Mouse (Mus musculus) stomach, postnatal 0 days (tissue): ENCODE results near the gene Pip5k1b. TPM values are rescaled to one million over a fixed set of nuclear protein-coding genes. Genes with fewer than 3 reads are reported as not detected.

Experiments used
- ATAC-seq: fragments of 200-750 bp; cut with Nextera tagmentation; 2 replicates; pipeline ENCODE4 v1.8.0; 2017; ENCODE audit not compliant: low FRiP score, low TSS enrichment
- DNase-seq: peaks from one replicate; pipeline ENCODE4 v3.0.0-alpha.2; 2016; ENCODE audit warnings: low spot score
- H3K27ac ChIP-seq: fragments of 300-500 bp; sonication (generic); replicated peaks from 2 replicates; pipeline ENCODE4 v1.5.1; 2014; ENCODE audit warnings: mild to moderate bottlenecking, control low read depth
- H3K27me3 ChIP-seq: fragments of 300-500 bp; sonication (generic); 2 replicates; pipeline ENCODE4 v1.6.1; 2014; ENCODE audit warnings: low read length; ENCODE audit not compliant: control insufficient read depth, insufficient read depth
- H3K36me3 ChIP-seq: fragments of 300-500 bp; sonication (generic); 2 replicates; pipeline ENCODE4 v1.6.1; 2014; ENCODE audit warnings: low read length, mixed read lengths; ENCODE audit not compliant: control insufficient read depth, insufficient read depth
- H3K4me1 ChIP-seq: fragments of 300-500 bp; sonication (generic); replicated peaks from 2 replicates; pipeline ENCODE4 v1.6.1; 2014; ENCODE audit warnings: antibody characterized with exemption; ENCODE audit not compliant: control insufficient read depth, insufficient read depth
- H3K4me2 ChIP-seq: fragments of 300-500 bp; sonication (generic); replicated peaks from 2 replicates; pipeline ENCODE4 v1.6.1; 2014; ENCODE audit warnings: low read depth, mild to moderate bottlenecking, control low read depth, moderate library complexity
- H3K4me3 ChIP-seq: fragments of 300-500 bp; sonication (generic); 2 replicates; pipeline ENCODE4 v1.5.1; 2014; ENCODE audit warnings: low read depth, low read length, control low read depth
- H3K9ac ChIP-seq: fragments of 300-500 bp; sonication (generic); 2 replicates; pipeline ENCODE4 v1.6.1; 2014; ENCODE audit warnings: mild to moderate bottlenecking, low read length, control low read depth, mixed read lengths
- H3K9me3 ChIP-seq: fragments of 300-500 bp; sonication (generic); 2 replicates; pipeline ENCODE4 v1.6.1; 2016; ENCODE audit warnings: low read length; ENCODE audit not compliant: control insufficient read depth
- CTCF ChIP-seq: IDR thresholded peaks from 2 replicates; pipeline ENCODE4 v1.5.1; 2016; ENCODE audit warnings: antibody characterized with exemption, low read depth, mild to moderate bottlenecking, moderate library complexity
- EP300 ChIP-seq: optimal IDR thresholded peaks from 2 replicates; pipeline ENCODE3; 2016; ENCODE audit warnings: antibody characterized with exemption
- WGBS: fragments of 180-500 bp; shearing (Covaris S2); extraction: QIAGEN DNeasy Blood & Tissue Kit; methylation state at CpG from one replicate; pipeline ENCODE4 v1.1.7; 2014; 5-methylcytosine and 5-hydroxymethylcytosine counted together
- polyA plus RNA-seq: library from polyadenylated mRNA; unstranded; fragments of >200 nt; fragmentation: Nextera tagmentation; extraction: Ambion mirVana; gene quantifications from 2 replicates; pipeline ENCODE4 v1.2.1, GENCODE M21; 2015

Pip5k1b gene
- polyA plus RNA-seq, 1 experiment from 2014 or later: 5.5 TPM

GRCm38 (mm10) chr19:24258368-24258767 is 297.3 kb downstream of the Pip5k1b start:
- no peak for TF ChIP-seq CTCF
- no peak for TF ChIP-seq EP300
- no peaks in the 10 kb centered on the region for H3K9me3 ChIP-seq
- no peak overlapping the region for H3K4me2 ChIP-seq
- H3K36me3 ChIP-seq: no peaks in the 10 kb centered on the region
- no peak overlapping the region for H3K27ac ChIP-seq
- peak; percentile 61; the same call in 1 of the 2 replicates for ATAC-seq
- no peaks in the 10 kb centered on the region for H3K4me1 ChIP-seq
- WGBS: 43% methylated on average over 5 of the region's 5 CpGs
- no peak overlapping the region for H3K9ac ChIP-seq
- no peak for DNase-seq
- no peaks in the 10 kb centered on the region for H3K27me3 ChIP-seq
- no peak overlapping the region for H3K4me3 ChIP-seq

- H3K9me3 ChIP-seq: no peaks in the 10 kb centered on the region
- DNase-seq: no peak
- no peaks in the 10 kb centered on the region for H3K27me3 ChIP-seq
- H3K4me3 ChIP-seq: no peak overlapping the region
- H3K9ac ChIP-seq: no peak overlapping the region
- no peak overlapping the region for H3K4me2 ChIP-seq
- H3K27ac ChIP-seq: no peak overlapping the region
- no peak for ATAC-seq
- TF ChIP-seq CTCF (no peak), EP300 (no peak)
- H3K36me3 ChIP-seq: no peaks in the 10 kb centered on the region
- 62% methylated on average over 6 of the region's 6 CpGs for whole genome bisulfite sequencing
- no peaks in the 10 kb centered on the region for H3K4me1 ChIP-seq
Measured at GRCm38 (mm10) chr19:24257962-24258361, 297.7 kb downstream of the Pip5k1b start.

DNA sequence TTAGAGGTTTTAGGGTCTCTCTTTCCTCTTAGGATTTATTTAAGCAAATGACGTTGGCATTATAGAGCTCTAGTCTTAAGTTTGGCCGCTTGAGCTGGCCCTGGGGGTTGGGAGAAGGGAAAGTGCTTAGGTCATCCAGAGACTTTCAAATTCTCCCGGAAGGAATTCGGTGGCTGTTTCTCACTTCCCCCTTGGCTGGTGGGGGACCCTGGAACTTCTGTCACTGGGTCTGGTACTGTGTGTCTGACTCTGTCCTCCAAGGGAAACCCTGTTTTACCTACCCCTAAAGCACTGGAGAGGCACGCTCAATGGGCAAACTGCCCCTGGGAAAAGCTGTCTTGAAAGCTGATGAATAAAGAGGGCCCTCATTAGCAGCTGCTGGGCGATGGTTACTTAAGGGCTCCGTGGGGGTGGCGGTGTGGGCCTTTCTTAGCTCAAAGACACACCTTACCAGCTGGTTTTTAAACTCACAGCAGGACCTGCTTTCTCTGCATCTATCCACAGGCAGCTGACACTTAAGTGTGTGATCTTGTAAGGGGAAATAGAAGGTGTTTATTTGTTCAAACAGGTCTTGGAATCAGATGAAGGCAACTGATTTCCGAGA is 301.9 kb downstream of the Pip5k1b start:
- H3K9ac ChIP-seq: 0 out of 2 replicates have a peak overlapping the region, but pooled peaks have one; percentile 4
- no peaks in the 10 kb centered on the region for H3K9me3 ChIP-seq
- no peak for TF ChIP-seq EP300
- no peak for TF ChIP-seq CTCF
- 15% methylated on average over 9 of the region's 9 CpGs for WGBS
- no peak overlapping the region for H3K4me3 ChIP-seq
- peak overlapping the region; percentile 61; the same call in 1 of the 2 replicates for H3K27ac ChIP-seq
- H3K36me3 ChIP-seq: no peaks in the 10 kb centered on the region
- no peaks in the 10 kb centered on the region for H3K27me3 ChIP-seq
- H3K4me2 ChIP-seq: no peak overlapping the region
- DNase-seq (peak; percentile 43), ATAC-seq (0 out of 2 replicates have a peak, but pooled peaks have one; percentile 19)
- no peaks in the 10 kb centered on the region; the same call in 1 of the 2 replicates for H3K4me1 ChIP-seq

DNA sequence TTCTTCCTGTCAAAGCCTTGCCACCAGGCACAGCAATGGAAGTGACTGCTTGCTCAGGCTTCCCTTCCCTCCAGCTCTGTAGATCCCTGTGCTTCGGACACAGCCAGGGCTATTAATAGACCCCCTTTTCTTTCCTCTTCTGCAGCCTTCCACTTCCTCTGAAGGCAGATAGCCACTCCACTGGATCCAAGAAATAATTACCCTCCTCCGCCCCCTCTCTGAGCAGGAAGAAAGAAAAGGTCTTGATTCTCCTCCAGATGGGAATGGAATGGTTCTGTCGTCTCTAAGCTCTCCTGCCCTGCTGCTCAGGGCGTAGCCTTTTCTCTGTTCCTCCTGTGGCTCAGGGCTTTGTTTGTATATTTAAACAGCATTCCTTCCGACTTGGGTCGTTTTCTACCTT is 303.8 kb downstream of the Pip5k1b start:
- peak overlapping the region; percentile 19; the same call in 1 of the 2 replicates for H3K4me2 ChIP-seq
- peak overlapping the region; percentile 77 for H3K27ac ChIP-seq
- no peak overlapping the region for H3K9ac ChIP-seq
- H3K36me3 ChIP-seq: no peaks in the 10 kb centered on the region
- ATAC-seq: peak; percentile 64
- H3K27me3 ChIP-seq: no peaks in the 10 kb centered on the region
- no peaks in the 10 kb centered on the region; the same call in 1 of the 2 replicates for H3K4me1 ChIP-seq
- no peak for TF ChIP-seq EP300
- no peak for TF ChIP-seq CTCF
- no peak for DNase-seq
- H3K9me3 ChIP-seq: no peaks in the 10 kb centered on the region
- H3K4me3 ChIP-seq: no peak overlapping the region
- 4% methylated on average over 6 of the region's 6 CpGs for WGBS

Other genes starting within 250 kb of the Pip5k1b start
- gene Fam122a, start 78.5 kb downstream of the Pip5k1b start, polyA plus RNA-seq: 42.2 and 46.2 TPM in 2 replicates
- 5.8 and 6.1 TPM in 2 replicates for gene Tmem252, start 118.1 kb upstream of the Pip5k1b start, polyA plus RNA-seq